Mouse (Mus musculus) CD4-positive, CD25-positive, alpha-beta regulatory T cell, adult 4 months (primary cell): ENCODE results near the gene Acss3. TPM values are rescaled to one million over a fixed set of nuclear protein-coding genes. Genes with fewer than 3 reads are reported as not detected.

ENCODE experiments used
- ATAC-seq: one replicate; pipeline ENCODE4 v1.8.0; 2017
- polyA plus RNA-seq, 2 experiments: library from polyadenylated mRNA; unstranded; fragments of 100-300 nt; shearing (Covaris generic); gene quantifications; one replicate each; pipeline ENCODE4 v1.2.1; 2017

The Acss3 gene
- polyA plus RNA-seq, 2 experiments from 2014 or later = not detected

GRCm38 (mm10) chr10:106998052-106998625 lies 125.3 kb downstream of the Acss3 start:
- ATAC-seq = no peak

GRCm38 (mm10) chr10:106989478-106989877 lies 134.0 kb downstream of the Acss3 start:
- ATAC-seq = no peak

GRCm38 (mm10) chr10:106975193-106976141 lies 148.0 kb downstream of the Acss3 start:
- no peak for ATAC-seq

- ATAC-seq = no peak
Observed at GRCm38 (mm10) chr10:106959026-106959425, 164.4 kb downstream of the Acss3 start.

GRCm38 (mm10) chr10:106941380-106941779 lies 182.1 kb downstream of the Acss3 start:
- ATAC-seq = no peak

- ATAC-seq = no peak
Observed at GRCm38 (mm10) chr10:106939441-106939840, 184.0 kb downstream of the Acss3 start.

GRCm38 (mm10) chr10:106938851-106939250 lies 184.6 kb downstream of the Acss3 start:
- no peak for ATAC-seq

GRCm38 (mm10) chr10:106936996-106937395 lies 186.5 kb downstream of the Acss3 start:
- no peak for ATAC-seq

- no peak for ATAC-seq
Observed at GRCm38 (mm10) chr10:106932571-106933073, 190.8 kb downstream of the Acss3 start.

- no peak for ATAC-seq
Observed at GRCm38 (mm10) chr10:106928576-106929332, 194.7 kb downstream of the Acss3 start.

- no peak for ATAC-seq
Observed at GRCm38 (mm10) chr10:106924798-106925197, 198.7 kb downstream of the Acss3 start.

GRCm38 (mm10) chr10:106924334-106924733 lies 199.1 kb downstream of the Acss3 start:
- no peak for ATAC-seq

GRCm38 (mm10) chr10:106914822-106915221 lies 208.6 kb downstream of the Acss3 start:
- no peak for ATAC-seq

GRCm38 (mm10) chr10:106914275-106914674 lies 209.2 kb downstream of the Acss3 start:
- no peak for ATAC-seq

- ATAC-seq = no peak
Observed at GRCm38 (mm10) chr10:106913032-106913431, 210.4 kb downstream of the Acss3 start.

GRCm38 (mm10) chr10:106910108-106910507 lies 213.4 kb downstream of the Acss3 start:
- no peak for ATAC-seq

- no peak for ATAC-seq
Observed at GRCm38 (mm10) chr10:106896351-106896750, 227.1 kb downstream of the Acss3 start.

Other genes with a start within 250 kb of the Acss3 start
- not detected for gene Lin7a, start 148.0 kb upstream of the Acss3 start, polyA plus RNA-seq